In the genomic region with DNA sequence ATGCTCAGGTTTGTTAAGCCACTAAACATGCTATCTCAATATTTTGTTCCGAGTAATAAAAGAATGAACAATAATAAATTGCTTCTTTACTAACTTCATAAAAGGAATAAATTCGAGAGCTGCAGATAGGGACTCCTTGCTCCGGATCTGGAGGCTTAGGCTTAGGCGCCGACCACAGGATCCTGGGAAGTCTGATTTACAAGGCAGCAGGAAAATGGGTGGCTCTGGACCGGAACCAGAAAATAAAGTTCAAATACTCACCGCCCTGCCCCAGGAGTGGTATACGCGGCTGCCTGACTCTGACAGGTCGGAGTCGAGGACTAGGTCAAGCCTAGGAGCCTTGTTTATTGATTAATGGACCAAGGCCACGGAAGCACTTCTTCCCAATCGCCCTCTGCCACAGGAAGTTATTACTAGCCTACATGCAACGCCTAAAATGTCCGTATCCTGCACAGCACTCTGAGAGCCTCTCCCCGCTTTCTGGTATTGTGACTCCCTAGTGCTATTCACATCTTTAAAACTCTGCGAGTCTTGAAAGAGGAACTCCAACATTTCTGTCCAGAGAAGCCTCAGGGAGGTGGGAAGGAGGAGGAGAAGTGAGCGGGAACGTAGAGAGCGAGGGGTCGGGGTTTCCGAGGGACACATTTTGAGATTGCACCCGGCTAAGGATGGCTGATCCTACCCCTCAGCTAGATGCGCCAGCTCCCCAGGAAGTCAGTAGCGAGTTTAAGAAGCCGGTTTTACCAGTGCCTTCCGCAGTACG, we compare ENCODE assay signal across 8 mouse cellular contexts. TPM values are rescaled to one million over a fixed set of nuclear protein-coding genes. Genes with fewer than 3 reads are reported as not detected.
DNase-seq lines count a peak whose midpoint lies in the region; ATAC-seq and TF ChIP-seq lines count a peak whose summit lies in the region.

A gene (plus strand): TSS at position 642 of the 763 bp plus-strand sequence.

- H3K4me3 ChIP-seq in hindbrain, embryonic 13.5 days: peak within 1 kb of the TSS; percentile 70

- CTCF ChIA-PET in Patski (lab: Charles Lee): interaction anchor here (1.1 kb wide), 1 partner anchor 15 kb away, joined by 3 read pairs; no protein-coding TSS in a partner anchor

- peak within 1 kb of the TSS; percentile 89 for H3K27ac ChIP-seq in hindbrain, embryonic 13.5 days

- H3K36me3 ChIP-seq in hindbrain, embryonic 13.5 days: peaks cover 43% of the 10 kb centered on the region

- in situ Hi-C loops in Patski (cut with MboI; ENCODE audit: low pct_unique_long_range_greater_than_20kb): no loop called here

- no peak for TF ChIP-seq CTCF in Patski (IDR thresholded peaks at IDR 0.05)

- H3K4me1 ChIP-seq in hindbrain, embryonic 13.5 days (replicated peaks): peaks cover 27% of the 10 kb centered on the region

- peak; percentile 41 for ATAC-seq in Patski
- peak; percentile 93 for ATAC-seq in hindbrain, embryonic 13.5 days (ENCODE audit: low FRiP score)

- peak within 1 kb of the TSS; percentile 100 for H3K4me2 ChIP-seq in hindbrain, embryonic 13.5 days

- POLR2A ChIA-PET in Patski (lab: Charles Lee): interaction anchor here (1.5 to 1.7 kb wide), 2 partner anchors 15 to 106 kb away, joined by 3 to 4 read pairs; no protein-coding TSS in a partner anchor

- peak; percentile 82 for DNase-seq in Patski (ENCODE audit: low read depth, low spot score)
- peak; percentile 87 to 89 for DNase-seq in cerebellum, postnatal 14 days
- DNase-seq in frontal cortex, postnatal 14 days (ENCODE audit: low spot score in 2 of 2): peak; percentile 62 to 68
- peak; percentile 79 for DNase-seq in layer of hippocampus, postnatal 25 days (ENCODE audit: extremely low spot score in 1 of 2, low spot score in 1 of 2)
- peak; percentile 65 for DNase-seq in lung, postnatal 25 days (ENCODE audit: low spot score)
- DNase-seq in retina, embryonic 14.5 days (ENCODE audit: low spot score): peak; percentile 89
- DNase-seq in thymus, postnatal 4 days: peak; percentile 87

- H3K27me3 ChIP-seq in Patski: no peaks in the 10 kb centered on the region
- no peaks in the 10 kb centered on the region for H3K27me3 ChIP-seq in hindbrain, embryonic 13.5 days

- peak within 1 kb of the TSS; percentile 81 for H3K9ac ChIP-seq in hindbrain, embryonic 13.5 days

- 1% methylated on average over 28 of the region's 28 CpGs for WGBS in hindbrain, embryonic 13.5 days

- H3K9me3 ChIP-seq in hindbrain, embryonic 13.5 days: no peaks in the 10 kb centered on the region

RNA-seq across cellular contexts. Expression of the gene that starts here (rescaled TPM):
- 45.8 TPM for polyA plus RNA-seq in Patski (2021)
- 35.6 and 42.4 TPM in 2 replicates for polyA plus RNA-seq in hindbrain, embryonic 13.5 days (2015; fragmentation: Nextera tagmentation; extraction: Ambion mirVana)
- 10 to 100 TPM; 49.3 to 50.1 TPM for total RNA-seq in layer of hippocampus, postnatal 25 days (2021)

Comparison
In these comparisons a context has a peak if more than half of its experiments do, and no peak if none do; other contexts are left out.
1. Peak in every context shown above with its lines: DNase-seq, ATAC-seq, H3K4me3 ChIP-seq and H3K27ac ChIP-seq.